Mouse (Mus musculus): ENCODE data around the gene Jtb.

GRCm38 (mm10) chr3:90203619-90204018 lies 27.8 kb upstream of the Jtb start:
- no peak for TF ChIP-seq CTCF (IDR thresholded peaks at IDR 0.05; ENCODE audit: low read depth)
- no peak for TF ChIP-seq EP300 (optimal IDR thresholded peaks at IDR 0.05)

All from stomach, postnatal 0 days (tissue).